Mouse (Mus musculus) retina, embryonic 14.5 days (tissue): ENCODE data around the gene Noxred1.
"Not testable (repeated sequence)": the region's sequence is repeated elsewhere in the genome, so short reads cannot be mapped to it uniquely, and the experiment has no call there.

Experiments
- DNase-seq: peaks from one replicate; pipeline ENCODE4 v3.0.0-alpha.2; 2015; ENCODE audit warnings: low spot score

The Noxred1 gene

DNA sequence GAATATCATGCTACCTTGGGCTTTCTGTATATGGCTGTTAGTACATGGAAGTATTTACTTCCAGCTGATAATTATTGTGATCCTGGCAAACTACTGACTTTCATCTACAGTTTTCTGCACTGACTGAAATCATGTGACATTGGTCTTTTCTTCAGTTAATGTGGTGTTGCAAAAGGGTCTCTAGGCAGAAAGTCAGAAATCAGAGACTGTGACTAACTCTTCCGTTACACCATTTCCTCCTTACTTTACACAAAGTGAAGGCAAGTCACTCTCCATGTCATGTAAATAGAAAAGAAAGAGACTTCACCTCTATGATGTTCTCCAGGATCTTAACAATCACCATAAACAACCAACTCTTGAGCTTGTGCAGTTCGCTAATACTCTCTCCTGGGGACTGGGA lies 8.9 kb downstream of the Noxred1 start:
- no peak for DNase-seq

DNA sequence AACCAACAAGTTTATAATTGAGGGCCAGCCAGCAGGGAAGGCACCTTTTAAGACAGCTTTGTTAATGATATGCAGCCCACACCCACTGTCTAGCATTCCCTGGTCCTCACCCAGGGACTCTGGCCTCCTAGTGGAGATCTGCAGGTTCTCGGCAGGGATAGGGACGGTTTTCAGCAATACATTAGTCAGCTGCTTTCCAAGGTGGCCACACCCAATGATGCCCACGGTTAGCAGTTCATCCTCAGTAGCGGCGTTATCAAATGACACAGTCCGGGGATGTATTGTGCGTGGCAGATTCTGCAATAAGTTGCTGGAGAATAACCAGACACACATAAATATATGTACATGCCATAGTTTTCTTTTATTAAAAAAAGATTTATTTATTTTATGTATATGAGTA lies 11.7 kb downstream of the Noxred1 start:
- no peak for DNase-seq

DNA sequence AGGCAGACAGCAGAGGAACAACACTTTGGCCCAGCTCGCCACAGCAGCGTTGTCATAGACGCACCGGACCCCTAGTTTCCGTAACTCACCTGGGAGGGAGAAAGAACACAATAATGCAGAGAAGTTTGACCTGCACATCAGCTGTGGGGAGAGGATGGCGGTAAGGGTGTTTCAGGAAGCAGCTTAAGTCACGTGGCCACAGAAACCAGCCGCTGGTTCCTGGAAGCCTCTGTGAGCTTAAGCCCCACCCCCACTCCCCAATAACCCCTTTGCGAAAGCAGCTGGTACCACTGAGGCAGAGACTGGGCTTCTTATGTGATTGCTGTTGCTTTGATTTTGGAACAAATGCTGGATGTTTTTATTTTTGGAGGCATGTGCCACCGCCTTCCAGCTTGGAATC lies 13.6 kb downstream of the Noxred1 start:
- no peak for DNase-seq

DNA sequence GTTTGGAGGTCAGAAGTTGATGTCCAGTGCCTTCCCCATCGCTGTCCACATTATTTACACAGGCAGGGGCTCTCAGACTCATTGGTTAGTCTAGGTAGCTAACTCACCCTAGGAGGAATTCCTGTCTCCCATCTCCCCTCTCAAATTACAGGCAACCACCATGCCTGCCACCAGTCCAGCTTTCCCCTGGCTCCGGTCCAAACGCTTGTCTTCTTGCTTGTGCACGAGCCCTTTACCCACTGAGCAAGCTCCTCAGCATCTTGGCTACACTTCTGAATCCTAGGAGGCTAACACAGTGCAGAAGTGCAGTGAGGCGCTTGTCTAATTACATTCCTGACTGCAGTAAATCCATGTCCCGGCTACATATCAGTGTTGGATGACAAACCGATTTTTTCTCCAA lies 19.2 kb downstream of the Noxred1 start:
- DNase-seq = no peak

DNA sequence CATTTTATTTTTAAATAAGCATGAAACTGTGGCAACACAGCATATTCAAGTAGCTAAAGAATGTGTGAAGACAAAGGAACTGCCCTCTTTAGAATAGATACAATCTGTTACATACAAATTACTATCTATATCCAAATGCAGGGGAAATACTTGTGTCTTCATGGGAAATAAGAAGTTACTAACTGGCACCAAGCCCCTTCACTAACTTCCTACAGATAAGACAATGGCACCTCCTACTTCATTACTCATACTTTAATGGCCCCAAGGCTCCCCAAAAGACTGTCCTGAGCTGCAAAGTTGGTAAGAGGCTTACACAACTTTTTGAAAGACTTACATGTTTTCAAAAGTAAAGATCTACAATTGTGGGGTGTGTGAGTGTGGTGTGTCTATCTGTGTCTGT lies 20.9 kb downstream of the Noxred1 start:
- no peak for DNase-seq

DNA sequence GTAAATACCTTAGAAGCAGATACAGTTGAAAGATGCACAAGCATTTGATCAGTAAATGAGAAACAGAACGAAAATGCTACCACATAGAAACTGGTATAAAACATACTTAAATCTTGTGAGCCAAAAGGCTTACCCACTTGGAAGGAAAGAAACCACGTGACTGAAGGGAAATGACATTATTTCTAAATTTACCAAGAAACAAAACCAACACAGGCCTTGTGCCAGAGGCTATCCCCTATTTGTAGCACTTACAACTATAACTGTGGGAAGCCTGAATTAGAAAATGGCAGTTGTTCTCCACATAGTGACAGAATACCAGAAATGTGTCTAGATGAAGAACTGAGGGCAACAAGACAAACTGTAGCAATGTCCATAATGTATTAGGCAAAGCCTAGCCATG lies 22.5 kb downstream of the Noxred1 start:
- DNase-seq = no peak

DNA sequence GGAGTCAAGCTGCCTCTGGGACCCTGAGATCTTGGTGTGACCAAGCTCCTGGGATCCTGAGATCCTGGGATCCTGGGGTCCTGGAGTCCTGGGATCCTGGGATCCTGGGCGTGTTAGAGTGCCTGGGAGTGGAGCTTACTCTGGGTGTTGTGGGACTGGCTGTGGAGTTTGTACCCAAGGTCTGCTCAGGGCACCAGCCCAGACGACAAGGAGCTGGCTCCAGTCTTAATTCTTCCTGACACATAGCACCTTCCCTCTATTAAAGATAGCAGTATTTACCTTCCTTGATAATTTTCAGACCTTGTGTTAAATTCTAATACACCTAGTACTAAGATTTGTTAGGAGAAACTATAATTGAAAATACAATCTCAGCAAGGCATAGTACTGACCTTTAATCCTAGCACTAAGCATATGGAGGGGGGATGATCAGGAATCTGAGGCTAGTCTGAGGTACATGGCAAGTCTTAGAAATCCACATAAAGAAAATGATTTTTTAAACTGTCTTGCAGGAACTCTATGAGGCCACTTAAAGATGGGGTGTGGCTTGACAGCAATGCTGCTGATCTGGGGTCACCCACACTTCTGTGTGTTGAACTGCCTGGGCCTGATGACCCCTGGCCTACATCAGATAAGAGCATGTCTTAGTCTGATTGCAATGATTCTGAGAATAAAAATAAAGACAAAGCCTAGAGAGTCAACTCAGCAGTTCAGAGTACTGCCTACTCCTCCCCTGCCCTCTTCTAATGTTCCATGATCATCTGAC lies 25.5 kb downstream of the Noxred1 start:
- no peak for DNase-seq

DNA sequence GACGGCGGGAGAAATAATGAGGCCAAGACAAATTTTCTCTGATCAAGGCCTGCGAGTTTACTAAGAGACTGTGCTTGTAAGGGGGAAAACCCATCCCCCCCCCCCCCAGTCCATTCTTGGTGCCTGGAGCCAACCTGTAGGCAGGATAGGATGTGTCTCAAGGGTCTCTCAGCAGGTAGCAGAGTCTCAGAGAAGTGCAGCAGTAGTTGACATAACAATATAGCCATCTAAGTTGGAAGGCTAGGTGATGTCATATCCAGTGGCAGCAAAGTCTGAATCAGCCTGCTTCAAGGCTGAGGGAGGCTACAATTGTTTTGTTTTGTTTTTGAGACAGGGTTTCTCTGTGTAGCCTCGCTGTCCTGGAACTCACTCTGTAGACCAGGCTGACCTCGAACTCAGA lies 32.7 kb downstream of the Noxred1 start:
- DNase-seq = not testable (repeated sequence)

DNA sequence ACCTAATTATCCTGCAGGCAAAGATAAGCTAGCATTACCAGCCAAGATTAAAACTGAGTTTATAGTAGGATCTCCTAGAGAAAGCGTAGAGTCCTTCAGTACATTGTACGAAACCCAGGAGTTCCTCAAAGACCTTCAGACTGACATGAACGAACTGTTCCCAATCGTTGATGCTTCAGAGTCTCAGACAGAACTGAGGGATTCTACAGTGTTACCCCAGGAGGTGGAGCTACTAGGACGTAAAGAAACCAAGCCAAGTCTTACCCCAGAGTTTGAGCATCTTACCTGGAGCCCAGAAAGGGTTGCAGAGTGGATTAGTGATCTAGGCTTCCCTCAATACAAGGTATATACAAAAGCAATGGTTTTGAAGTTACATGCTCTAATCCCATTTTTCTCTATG lies 36.8 kb downstream of the Noxred1 start:
- no peak for DNase-seq

DNA sequence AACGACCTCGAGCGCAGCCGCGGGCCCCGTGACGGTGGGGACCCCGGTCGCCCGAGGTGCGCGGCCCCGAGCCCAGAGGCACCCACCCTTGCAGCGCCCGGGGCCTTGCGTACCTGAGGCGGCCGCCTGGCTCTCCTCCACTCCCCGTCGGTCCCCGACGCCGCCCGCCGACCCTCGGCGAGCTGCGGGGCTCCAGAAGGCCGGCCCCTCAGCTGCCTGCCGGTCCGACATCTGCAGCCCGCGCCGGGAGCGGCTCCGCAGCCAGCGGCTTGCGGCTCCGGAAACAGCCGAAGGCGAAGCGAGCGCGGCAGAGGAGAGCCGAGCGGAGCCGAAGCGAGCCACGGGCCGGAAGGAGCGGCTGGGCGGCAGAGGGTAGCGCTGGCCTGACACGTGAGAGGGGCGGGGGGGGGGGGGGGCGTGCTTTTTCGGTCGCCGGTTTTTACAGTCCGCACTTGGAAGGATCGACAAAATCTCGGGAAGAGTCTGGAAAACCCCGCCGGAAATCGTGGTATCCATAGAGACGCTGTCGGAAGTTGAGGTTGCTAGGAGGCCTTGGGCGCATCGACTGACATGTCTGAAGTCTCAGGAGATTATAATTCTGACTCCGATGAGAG lies 38.5 kb downstream of the Noxred1 start, which contains the start of gene Tmed8:
Gene Tmed8 (minus strand): TSS at position 482 of the 614 bp plus-strand sequence.
- peak; percentile 84 for DNase-seq

DNA sequence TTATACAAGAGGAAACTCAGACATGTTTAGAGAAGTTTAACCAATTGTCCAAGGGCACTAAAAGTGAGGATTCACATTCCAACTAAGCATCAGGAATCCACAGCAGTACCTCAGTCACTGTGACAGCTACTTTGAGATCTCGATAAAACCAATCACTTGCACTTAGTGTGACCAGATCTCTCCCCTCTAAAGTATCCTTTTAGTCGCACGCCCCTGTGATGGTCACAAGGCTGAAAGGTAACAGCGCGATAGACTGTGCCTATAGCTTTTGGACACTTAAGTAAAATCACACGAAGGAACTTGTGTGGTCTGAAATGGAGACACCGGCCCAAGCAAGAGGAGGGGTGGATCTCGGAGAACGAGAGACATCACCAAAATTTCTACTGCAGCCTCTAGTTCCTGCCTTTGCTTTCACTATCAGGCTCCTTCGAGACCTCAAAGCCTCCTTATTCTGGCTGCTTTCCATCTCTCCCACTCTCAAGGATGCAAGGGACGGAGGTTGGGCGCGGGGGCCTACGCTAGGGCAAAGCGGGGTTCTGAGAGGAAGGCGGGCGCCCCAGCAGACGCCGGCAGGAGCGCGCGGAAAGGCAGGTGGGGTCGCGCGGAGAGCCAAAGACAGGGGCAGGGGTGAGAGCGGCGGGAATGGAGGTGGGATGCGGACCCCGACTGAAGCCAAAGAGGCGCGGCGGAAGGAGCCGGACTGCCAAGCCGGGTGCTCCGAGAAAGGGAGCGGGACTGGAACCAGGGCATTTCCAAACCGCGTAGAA lies 39.1 kb downstream of the Noxred1 start, which contains the start of gene Samd15:
Gene Samd15 (plus strand): TSS at position 518 of the 767 bp plus-strand sequence.
- peak; percentile 43 for DNase-seq

DNA sequence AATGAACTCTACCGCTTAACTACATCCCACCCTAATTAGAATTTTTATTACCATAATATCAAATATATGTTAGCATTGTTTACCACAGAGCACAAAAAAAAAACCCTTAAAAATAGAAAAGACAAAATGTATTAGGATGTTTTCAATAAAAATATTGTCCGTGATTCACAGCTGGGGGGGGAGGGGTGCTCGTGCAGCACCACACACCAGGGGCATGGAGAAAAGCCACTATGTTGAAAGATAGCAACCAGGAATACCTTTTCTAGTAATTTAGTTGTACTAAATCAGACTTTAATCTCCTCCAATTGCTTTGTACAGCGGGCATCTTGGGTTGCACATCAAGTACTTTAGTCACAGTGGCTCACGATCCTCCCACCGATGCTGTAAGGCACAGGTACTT lies 39.7 kb downstream of the Noxred1 start:
- no peak for DNase-seq

DNA sequence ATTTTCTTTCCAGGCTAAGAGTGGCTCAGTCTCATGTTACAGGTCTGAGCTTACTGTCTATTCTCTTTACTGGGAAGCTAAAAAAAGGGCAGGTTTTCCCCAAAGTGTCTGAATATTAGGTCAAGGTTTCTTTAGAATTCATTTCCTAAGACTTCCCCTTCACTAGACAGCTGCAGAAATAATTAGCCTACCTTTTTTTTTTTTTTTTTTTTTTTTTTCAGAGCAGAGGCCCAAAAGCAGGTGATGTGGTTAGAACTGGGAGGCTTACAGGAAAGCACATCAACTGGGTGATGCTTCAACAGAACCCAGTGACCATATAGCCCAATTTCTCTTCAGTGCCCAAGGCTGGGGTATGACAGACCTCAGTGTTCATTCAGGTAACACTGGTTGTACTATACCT lies 42.2 kb downstream of the Noxred1 start:
- no peak for DNase-seq

DNA sequence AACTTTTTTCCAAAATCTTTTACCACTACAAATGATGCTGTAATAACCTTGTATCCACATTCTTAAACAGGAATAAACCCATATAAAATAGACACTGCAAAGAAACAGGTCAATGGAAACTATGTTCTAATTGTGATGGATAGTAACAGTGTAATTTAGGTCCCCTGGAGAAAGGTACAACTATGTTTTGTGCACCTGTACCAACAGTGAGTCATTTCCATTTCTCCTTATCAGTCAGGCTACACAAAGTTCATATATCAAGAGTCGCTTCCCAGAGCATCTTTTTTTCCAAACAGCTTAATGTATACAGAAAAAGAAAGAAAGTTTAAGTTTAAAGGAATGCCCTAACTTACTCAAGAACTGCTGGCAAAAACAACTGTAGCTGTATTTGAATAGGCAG lies 43.5 kb downstream of the Noxred1 start:
- no peak for DNase-seq

DNA sequence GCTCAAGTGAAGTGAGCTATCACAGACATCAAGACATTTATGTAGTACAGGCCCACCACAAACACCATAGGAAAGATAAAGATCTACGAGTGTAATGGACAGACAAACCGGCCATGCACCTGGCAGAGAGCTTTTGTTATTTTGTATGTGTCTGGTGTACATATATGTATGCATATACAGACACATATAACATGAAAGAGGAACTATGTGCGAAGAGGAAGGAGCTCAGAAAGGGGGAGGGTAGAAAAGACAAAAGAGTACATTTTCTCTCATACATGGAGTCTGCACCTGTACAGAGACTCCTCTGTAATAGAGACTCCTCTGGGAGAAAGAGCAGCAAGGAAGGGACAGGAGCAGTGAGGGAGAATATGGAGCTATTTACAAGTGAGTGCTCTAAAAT lies 45.5 kb downstream of the Noxred1 start:
- DNase-seq = no peak

DNA sequence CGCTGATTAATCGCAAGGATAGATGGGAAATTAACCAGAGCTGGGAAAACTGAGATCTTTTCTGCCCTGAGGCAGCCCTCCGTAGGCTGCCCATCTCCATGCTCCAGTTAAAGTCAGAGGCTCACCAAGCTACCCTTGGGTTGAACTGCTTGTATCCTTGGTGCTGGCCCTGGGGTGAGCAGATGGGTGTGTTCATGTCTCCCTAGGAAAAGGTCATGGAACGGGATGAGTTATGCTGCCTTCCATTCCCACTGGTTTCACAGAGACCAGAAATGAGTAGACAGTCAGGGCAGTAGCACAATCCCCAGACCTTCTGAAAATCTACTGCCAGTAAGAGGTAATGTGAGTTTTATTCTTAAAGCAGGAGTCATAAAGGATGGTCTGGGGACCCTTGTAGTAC lies 60.9 kb downstream of the Noxred1 start:
- no peak for DNase-seq

DNA sequence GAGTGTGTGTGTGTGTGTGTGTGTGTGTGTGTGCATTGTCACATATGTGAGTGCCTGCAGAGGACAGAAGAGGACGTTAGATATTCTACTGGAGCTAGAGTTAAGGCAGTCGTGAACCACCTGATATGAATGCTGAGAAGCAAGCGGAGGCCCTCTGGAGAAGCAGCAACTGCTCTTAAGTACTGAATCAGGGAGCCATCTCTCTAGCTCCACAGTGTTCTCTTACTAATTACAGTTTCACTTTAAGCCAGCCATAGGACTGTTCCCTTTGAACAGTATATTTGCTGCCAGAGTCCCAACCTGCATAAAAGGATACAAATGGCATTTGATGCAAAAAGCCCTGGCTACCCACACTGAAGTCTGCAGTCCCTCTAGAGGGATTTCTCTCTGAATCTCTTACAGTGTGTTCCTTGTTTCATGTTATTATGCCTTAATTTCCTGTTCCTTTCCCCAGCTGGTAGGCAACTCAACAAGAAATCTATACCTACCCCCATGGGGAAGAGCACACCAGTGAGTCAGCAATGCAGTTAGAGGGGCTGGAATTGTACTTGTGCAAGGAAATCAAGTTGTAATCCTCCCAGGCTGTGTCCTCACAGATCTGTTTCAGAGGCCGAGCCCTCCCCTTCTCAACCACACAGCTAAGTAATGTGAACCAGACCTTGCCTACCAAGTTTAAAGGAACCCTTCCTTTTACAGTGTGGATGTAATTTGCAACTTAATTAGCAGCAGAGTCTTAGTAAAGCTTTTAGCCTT lies 63.2 kb downstream of the Noxred1 start:
- DNase-seq = no peak
